Mouse (Mus musculus): ENCODE measurements around the gene Nfkbil1.

DNA sequence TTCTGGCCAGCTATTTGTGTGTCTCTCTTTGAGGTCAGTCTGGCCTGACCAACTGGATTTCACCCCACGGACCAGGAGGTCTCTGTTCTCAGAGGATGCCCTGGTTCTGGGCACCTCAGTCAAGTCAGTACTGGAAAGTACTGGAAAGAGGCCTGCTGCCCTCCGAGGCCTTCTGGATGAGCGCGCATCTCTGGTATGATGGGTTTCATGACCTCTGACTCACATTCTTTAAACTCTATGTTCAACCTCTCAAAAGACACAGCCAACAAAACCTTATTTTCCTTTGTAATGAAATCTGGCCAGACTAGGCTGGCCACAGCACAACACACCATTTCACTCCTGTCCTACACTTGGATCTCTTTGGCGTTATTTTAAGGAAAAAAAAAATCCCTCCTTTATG is 10.1 kb downstream of the Nfkbil1 start:
- TF ChIP-seq CTCF (IDR thresholded peaks at IDR 0.05; ENCODE audit: low read depth, low read length), result no peak
- TF ChIP-seq POLR2A (IDR thresholded peaks at IDR 0.05; ENCODE audit: extremely low read depth, insufficient read depth, low read length), result no peak

Measured in liver, adult 2 months (tissue).